Mouse (Mus musculus): ENCODE measurements around the gene Rbm15. TPM values are rescaled to one million over a fixed set of nuclear protein-coding genes. Genes with fewer than 3 reads are reported as not detected.

The Rbm15 gene
- total RNA-seq, 2 experiments from 2014 or later: 16.9 to 18.0 TPM

Other genes with a start within 250 kb of the Rbm15 start
- gene Kcna2, start 232.5 kb downstream of the Rbm15 start, total RNA-seq (2021): 1 to 10 TPM; 2.2 to 3.3 TPM
- under 1 TPM in 1 of 2 experiments, not detected in 1; 0.10 TPM for gene Kcna10, start 150.6 kb downstream of the Rbm15 start, total RNA-seq (2021)
- not detected for gene Cym, start 111.9 kb downstream of the Rbm15 start, total RNA-seq (2021)
- gene A630076J17Rik, start 103.1 kb downstream of the Rbm15 start, total RNA-seq (2021): not detected
- not detected for gene Prok1, start 94.0 kb downstream of the Rbm15 start, total RNA-seq (2021)
- gene Lamtor5, start 54.8 kb downstream of the Rbm15 start, total RNA-seq (2021): 10 to 100 TPM; 46.8 to 53.2 TPM
- under 1 TPM; 0.18 to 0.25 TPM for gene Slc16a4, start 42.4 kb downstream of the Rbm15 start, total RNA-seq (2021)
- 10 to 100 TPM; 49.3 to 51.9 TPM for gene Kcnc4, start 125.9 kb upstream of the Rbm15 start, total RNA-seq (2021)
- gene Slc6a17, start 184.3 kb upstream of the Rbm15 start, total RNA-seq (2021): under 1 TPM; 0.55 to 0.60 TPM
- not detected for gene Ubl4b, start 221.4 kb upstream of the Rbm15 start, total RNA-seq (2021)

Measured in gastrocnemius, postnatal 14 days (tissue).